Mouse (Mus musculus): ENCODE measurements at regions not wholly inside any gene's neighbourhood (a gene's known extent, or its start where the extent isn't known, plus 50 kb on each side); places are given as distances from the start of the nearest gene placed in this dataset.

GRCm38 (mm10) chr12:35314035-35314434 lies 220.8 kb downstream of the Ahr start:
- WGBS: 95% methylated on average over 2 of the region's 2 CpGs
- no peak for DNase-seq
- H3K4me3 ChIP-seq (replicated peaks; ENCODE audit: insufficient read depth, low read depth, low read length): no peak overlapping the region
- no peaks in the 10 kb centered on the region for H3K4me1 ChIP-seq (ENCODE audit: control insufficient read depth, insufficient read depth, low read length)
- TF ChIP-seq CTCF (IDR thresholded peaks at IDR 0.05; ENCODE audit: borderline replicate concordance, insufficient read depth, low read depth, low read length) (no peak), POLR2A (IDR thresholded peaks at IDR 0.05; ENCODE audit: borderline replicate concordance, insufficient read depth, low read length) (no peak)
- no peak overlapping the region for H3K27ac ChIP-seq (ENCODE audit: insufficient read depth, low read length)
- no peaks in the 10 kb centered on the region for H3K27me3 ChIP-seq (ENCODE audit: control insufficient read depth, insufficient read depth, low read length)

DNA sequence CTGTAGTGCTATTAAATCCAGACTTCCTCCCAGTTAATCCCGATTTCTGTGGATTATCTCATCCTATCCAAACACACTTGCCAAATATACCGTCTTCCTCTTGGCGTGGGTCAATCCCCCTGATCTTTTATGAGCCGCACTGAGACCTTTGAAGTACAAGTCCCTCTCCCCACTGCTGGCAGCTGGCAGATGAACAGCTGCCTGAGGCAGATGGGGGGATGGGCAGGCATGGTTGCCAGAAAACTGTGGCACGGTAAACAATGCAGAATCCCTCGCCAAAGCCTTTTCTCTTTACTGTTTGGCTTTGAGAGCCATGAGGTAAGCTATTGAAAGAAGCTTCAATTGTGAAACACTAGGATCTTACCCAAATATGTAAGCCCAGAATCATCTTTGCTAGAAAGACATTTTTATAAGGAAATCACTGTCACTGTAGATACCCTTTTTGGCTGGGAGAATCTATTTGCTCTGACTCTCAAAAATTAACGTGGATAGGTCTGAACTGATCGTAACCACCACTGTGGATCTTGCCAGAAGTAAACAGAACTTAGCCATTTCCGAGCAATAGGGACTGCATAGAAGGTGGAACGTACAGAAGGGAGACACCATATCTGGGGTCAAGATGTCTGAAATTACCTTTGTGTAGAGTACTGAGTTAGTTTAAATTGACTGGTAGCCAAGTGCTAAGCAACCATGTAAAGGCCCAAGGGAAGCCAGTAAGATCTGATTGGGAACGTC lies 221.5 kb downstream of the Ahr start:
- Histone ChIP-seq H3K4me1 (ENCODE audit: control insufficient read depth, insufficient read depth, low read length) (no peaks in the 10 kb centered on the region), H3K27ac (ENCODE audit: insufficient read depth, low read length) (no peak overlapping the region), H3K27me3 (ENCODE audit: control insufficient read depth, insufficient read depth, low read length) (no peaks in the 10 kb centered on the region), H3K4me3 (replicated peaks; ENCODE audit: insufficient read depth, low read depth, low read length) (no peak overlapping the region)
- DNase-seq: no peak
- 17% methylated on average over 11 of the region's 11 CpGs for WGBS
- TF ChIP-seq POLR2A (IDR thresholded peaks at IDR 0.05; ENCODE audit: borderline replicate concordance, insufficient read depth, low read length) (no peak), CTCF (IDR thresholded peaks at IDR 0.05; ENCODE audit: borderline replicate concordance, insufficient read depth, low read depth, low read length) (no peak)

DNA sequence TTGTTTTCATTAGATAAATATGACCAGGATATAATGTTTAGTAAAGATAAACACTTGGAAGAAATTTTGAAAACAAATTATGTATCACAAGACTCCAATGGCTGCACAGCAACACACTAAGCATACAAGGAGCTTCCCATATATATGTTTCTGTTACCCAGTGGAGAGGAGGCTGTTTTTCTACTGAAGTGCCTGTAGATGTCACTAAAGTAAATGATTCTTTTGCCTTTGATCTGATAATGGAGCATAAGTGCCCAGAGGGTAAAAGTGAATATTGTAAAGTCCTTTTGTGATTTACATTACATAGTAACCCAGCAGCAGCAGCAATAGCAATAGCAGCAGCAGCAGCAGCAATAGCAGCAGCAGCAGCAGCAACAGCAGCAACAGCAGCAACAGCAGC lies 226.3 kb downstream of the Ahr start:
- no peaks in the 10 kb centered on the region for H3K4me1 ChIP-seq (ENCODE audit: control insufficient read depth, insufficient read depth, low read length)
- no peaks in the 10 kb centered on the region for H3K27me3 ChIP-seq (ENCODE audit: control insufficient read depth, insufficient read depth, low read length)
- TF ChIP-seq POLR2A (IDR thresholded peaks at IDR 0.05; ENCODE audit: borderline replicate concordance, insufficient read depth, low read length) (no peak), CTCF (IDR thresholded peaks at IDR 0.05; ENCODE audit: borderline replicate concordance, insufficient read depth, low read depth, low read length) (no peak)
- H3K4me3 ChIP-seq (replicated peaks; ENCODE audit: insufficient read depth, low read depth, low read length): no peak overlapping the region
- H3K27ac ChIP-seq (ENCODE audit: insufficient read depth, low read length): no peak overlapping the region
- no peak for DNase-seq

DNA sequence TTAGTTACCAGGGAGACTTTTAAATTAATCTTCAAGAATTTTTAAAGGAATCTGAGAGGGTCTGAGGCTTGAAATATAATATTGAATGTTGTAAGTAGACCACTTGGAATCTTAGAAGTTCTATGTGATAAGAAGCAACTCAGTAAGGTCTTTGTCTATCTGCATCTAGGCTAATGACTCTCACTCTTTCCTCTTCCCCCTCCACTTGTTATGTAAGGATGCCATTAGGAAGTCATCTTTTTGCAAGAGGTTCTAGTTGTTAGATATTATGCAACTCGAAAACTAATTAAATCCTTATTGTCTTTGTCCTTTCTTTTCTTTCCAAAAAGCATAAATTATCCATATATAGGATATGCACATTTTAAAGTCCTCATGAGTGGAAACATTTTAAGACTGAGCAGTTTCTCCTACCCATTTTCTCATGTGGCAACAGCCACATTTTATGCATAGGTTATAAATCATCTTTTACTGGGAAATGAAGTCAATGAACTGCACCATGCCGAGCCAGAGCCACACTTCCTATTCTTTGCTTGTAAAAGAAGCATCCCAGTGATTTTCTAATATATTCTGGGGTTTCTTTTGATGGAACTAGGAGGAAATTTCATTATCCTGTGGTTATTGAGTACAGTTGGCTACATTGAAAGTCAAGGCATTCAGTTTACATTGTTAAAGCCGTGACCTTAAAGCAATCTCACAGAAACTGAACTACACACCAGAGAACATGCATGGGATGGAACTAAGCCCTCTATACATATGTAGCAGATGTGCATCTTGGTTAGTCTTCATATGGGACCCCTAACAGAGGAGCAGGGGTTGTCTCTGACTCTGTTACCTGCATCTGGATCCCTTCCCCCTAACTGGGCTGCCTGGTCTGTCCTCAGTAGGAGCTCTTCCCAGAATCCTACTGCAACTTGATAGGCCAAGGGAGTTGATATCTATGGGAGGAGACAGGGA lies 230.8 kb downstream of the Ahr start:
- Histone ChIP-seq H3K4me3 (replicated peaks; ENCODE audit: insufficient read depth, low read depth, low read length) (no peak overlapping the region), H3K4me1 (ENCODE audit: control insufficient read depth, insufficient read depth, low read length) (no peaks in the 10 kb centered on the region), H3K27ac (ENCODE audit: insufficient read depth, low read length) (no peak overlapping the region), H3K27me3 (ENCODE audit: control insufficient read depth, insufficient read depth, low read length) (no peaks in the 10 kb centered on the region)
- TF ChIP-seq CTCF (IDR thresholded peaks at IDR 0.05; ENCODE audit: borderline replicate concordance, insufficient read depth, low read depth, low read length) (no peak), POLR2A (IDR thresholded peaks at IDR 0.05; ENCODE audit: borderline replicate concordance, insufficient read depth, low read length) (no peak)
- 73% methylated on average over 3 of the region's 3 CpGs for WGBS
- DNase-seq: no peak

GRCm38 (mm10) chr12:35303188-35303587 lies 231.7 kb downstream of the Ahr start:
- no peak for DNase-seq
- Histone ChIP-seq H3K27ac (ENCODE audit: insufficient read depth, low read length) (no peak overlapping the region), H3K4me3 (replicated peaks; ENCODE audit: insufficient read depth, low read depth, low read length) (no peak overlapping the region), H3K27me3 (ENCODE audit: control insufficient read depth, insufficient read depth, low read length) (no peaks in the 10 kb centered on the region), H3K4me1 (ENCODE audit: control insufficient read depth, insufficient read depth, low read length) (no peaks in the 10 kb centered on the region)
- WGBS: 87% methylated on average over 2 of the region's 2 CpGs
- no peak for TF ChIP-seq POLR2A (IDR thresholded peaks at IDR 0.05; ENCODE audit: borderline replicate concordance, insufficient read depth, low read length)
- no peak for TF ChIP-seq CTCF (IDR thresholded peaks at IDR 0.05; ENCODE audit: borderline replicate concordance, insufficient read depth, low read depth, low read length)

DNA sequence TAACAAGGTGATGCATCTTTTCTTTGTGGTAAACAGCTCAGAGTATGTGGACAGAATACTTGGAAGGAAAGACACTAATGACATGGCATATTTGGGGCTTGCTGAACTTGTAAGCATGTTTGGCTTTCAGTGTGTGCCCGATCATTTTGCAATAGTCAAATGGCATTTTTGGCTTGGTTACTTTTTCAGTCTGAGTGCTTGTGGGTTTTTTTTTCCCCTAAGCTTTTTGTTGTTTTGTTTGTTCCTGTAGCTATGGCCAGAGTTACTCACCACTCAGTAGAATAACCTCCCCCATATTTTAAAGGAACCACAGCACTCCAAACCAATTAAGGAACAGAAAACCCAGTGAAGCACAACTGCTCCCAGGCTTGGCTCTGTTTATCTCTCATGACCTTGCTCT lies 240.2 kb downstream of the Ahr start:
- no peak overlapping the region for H3K4me3 ChIP-seq (replicated peaks; ENCODE audit: insufficient read depth, low read depth, low read length)
- WGBS: 87% methylated on average over 1 of the region's 1 CpGs
- H3K27ac ChIP-seq (ENCODE audit: insufficient read depth, low read length): no peak overlapping the region
- TF ChIP-seq CTCF (IDR thresholded peaks at IDR 0.05; ENCODE audit: borderline replicate concordance, insufficient read depth, low read depth, low read length) (no peak), POLR2A (IDR thresholded peaks at IDR 0.05; ENCODE audit: borderline replicate concordance, insufficient read depth, low read length) (no peak)
- no peak for DNase-seq
- no peaks in the 10 kb centered on the region for H3K27me3 ChIP-seq (ENCODE audit: control insufficient read depth, insufficient read depth, low read length)
- no peaks in the 10 kb centered on the region for H3K4me1 ChIP-seq (ENCODE audit: control insufficient read depth, insufficient read depth, low read length)

- 62% methylated on average over 2 of the region's 2 CpGs for WGBS
- Histone ChIP-seq H3K4me1 (ENCODE audit: control insufficient read depth, insufficient read depth, low read length) (no peaks in the 10 kb centered on the region), H3K27me3 (ENCODE audit: control insufficient read depth, insufficient read depth, low read length) (no peaks in the 10 kb centered on the region), H3K4me3 (replicated peaks; ENCODE audit: insufficient read depth, low read depth, low read length) (no peak overlapping the region), H3K27ac (ENCODE audit: insufficient read depth, low read length) (no peak overlapping the region)
- no peak for TF ChIP-seq CTCF (IDR thresholded peaks at IDR 0.05; ENCODE audit: borderline replicate concordance, insufficient read depth, low read depth, low read length)
- no peak for TF ChIP-seq POLR2A (IDR thresholded peaks at IDR 0.05; ENCODE audit: borderline replicate concordance, insufficient read depth, low read length)
- no peak for DNase-seq
Observed at GRCm38 (mm10) chr12:35293566-35293965, 241.3 kb downstream of the Ahr start.

Data from cerebellum, adult 2 months (tissue).